Mouse (Mus musculus) common myeloid progenitor, adult 5-6 weeks (primary cell): ENCODE data around the gene Zbtb8os. TPM values are rescaled to one million over a fixed set of nuclear protein-coding genes. Genes with fewer than 3 reads are reported as not detected.

Source experiments
- ATAC-seq: replicated peaks from 2 replicates; pipeline ENCODE4 v1.8.0; 2016; ENCODE audit warnings: low read depth, mild to moderate bottlenecking, moderate TSS enrichment, inconsistent platforms; ENCODE audit not compliant: poor library complexity, severe bottlenecking
- total RNA-seq: library from RNA; stranded (forward); fragments of 200-1000, 187-1606 nt; gene quantifications from 2 replicates; pipeline ENCODE4 v1.2.3, GENCODE M21; 2017

Zbtb8os gene
- total RNA-seq, 1 experiment from 2014 or later = 73.1 TPM

- no peak for ATAC-seq
Observed at GRCm38 (mm10) chr4:129399813-129400212, 64.3 kb downstream of the Zbtb8os start.

Other genes starting within 250 kb of the Zbtb8os start
- gene Tmem54, start 230.1 kb upstream of the Zbtb8os start, total RNA-seq = not detected in 2 replicates
- 0.41 TPM in 1 of 2 replicates, not detected in the other for gene Hpca, start 213.7 kb upstream of the Zbtb8os start, total RNA-seq
- not detected in 2 replicates for gene Fndc5, start 198.7 kb upstream of the Zbtb8os start, total RNA-seq
- gene S100pbp, start 146.0 kb upstream of the Zbtb8os start, total RNA-seq = 15.3 and 22.3 TPM in 2 replicates
- gene Yars, start 145.9 kb upstream of the Zbtb8os start, total RNA-seq = 50.9 and 62.3 TPM in 2 replicates
- gene C77080, start 74.3 kb upstream of the Zbtb8os start, total RNA-seq = 0.15 and 1.1 TPM in 2 replicates
- not detected in 2 replicates for gene Sync, start 48.1 kb upstream of the Zbtb8os start, total RNA-seq
- gene Rbbp4, start 325 bp upstream of the Zbtb8os start, total RNA-seq = 120 and 139 TPM in 2 replicates
- 9.6 and 10.6 TPM in 2 replicates for gene Zbtb8a, start 42.4 kb downstream of the Zbtb8os start, total RNA-seq
- gene Zbtb8b, start 105.2 kb downstream of the Zbtb8os start, total RNA-seq = not detected in 2 replicates
- 23.9 and 26.4 TPM in 2 replicates for gene Bsdc1, start 125.9 kb downstream of the Zbtb8os start, total RNA-seq
- not detected in 2 replicates for gene Tssk3, start 155.3 kb downstream of the Zbtb8os start, total RNA-seq
- not detected in 2 replicates for gene Fam229a, start 155.5 kb downstream of the Zbtb8os start, total RNA-seq
- gene Marcksl1, start 177.9 kb downstream of the Zbtb8os start, total RNA-seq = 80.7 and 93.1 TPM in 2 replicates
- 75.8 and 103 TPM in 2 replicates for gene Hdac1, start 207.0 kb downstream of the Zbtb8os start, total RNA-seq
- gene Lck, start 237.9 kb downstream of the Zbtb8os start, total RNA-seq = 8.1 and 17.5 TPM in 2 replicates
- not detected in 2 replicates for gene Fam167b, start 242.9 kb downstream of the Zbtb8os start, total RNA-seq